Mouse (Mus musculus) gastrocnemius, postnatal 25 days (tissue): Measurements from ENCODE around the gene Zfp944. TPM values are rescaled to one million over a fixed set of nuclear protein-coding genes. Genes with fewer than 3 reads are reported as not detected.
"Not testable (repeated sequence)": the region's sequence is repeated elsewhere in the genome, so short reads cannot be mapped to it uniquely, and the experiment has no call there.

Experiments used
- DNase-seq: peaks from one replicate; pipeline ENCODE4 v3.0.0; 2022
- long read RNA-seq, 2 experiments: library from polyadenylated mRNA; stranded (forward); transcript quantifications; one replicate each; pipeline ENCODE4 v2.0.0; 2021
- total RNA-seq, 2 experiments: library from RNA; stranded (reverse); gene quantifications; 1 replicate in 1 of 2; 2 replicates in 1 of 2; pipeline ENCODE4 v1.2.3; 2021

Zfp944 gene
- total RNA-seq, result 1 to 10 TPM; 4.0 to 5.1 TPM
- long read RNA-seq, experiment 1, partial matches to known transcripts, result 1 of 5 reads
- long read RNA-seq, experiment 1, other reads (novel, unspliced or antisense), result 1 of 5 reads
- long read RNA-seq, experiment 2, partial matches to known transcripts, result 0 of 6 reads
- long read RNA-seq, experiment 2, other reads (novel, unspliced or antisense), result 3 of 6 reads

- peak; percentile 36 for DNase-seq
Measured at GRCm38 (mm10) chr17:22361101-22361781, at the start of gene Zfp944, which contains the start of gene Zfp758. Gene Zfp944 (minus strand): TSS chr17:22361400. Gene Zfp758 (plus strand): TSS chr17:22361453.

GRCm38 (mm10) chr17:22410756-22411155 is 49.6 kb upstream of the Zfp944 start:
- no peak for DNase-seq

DNA sequence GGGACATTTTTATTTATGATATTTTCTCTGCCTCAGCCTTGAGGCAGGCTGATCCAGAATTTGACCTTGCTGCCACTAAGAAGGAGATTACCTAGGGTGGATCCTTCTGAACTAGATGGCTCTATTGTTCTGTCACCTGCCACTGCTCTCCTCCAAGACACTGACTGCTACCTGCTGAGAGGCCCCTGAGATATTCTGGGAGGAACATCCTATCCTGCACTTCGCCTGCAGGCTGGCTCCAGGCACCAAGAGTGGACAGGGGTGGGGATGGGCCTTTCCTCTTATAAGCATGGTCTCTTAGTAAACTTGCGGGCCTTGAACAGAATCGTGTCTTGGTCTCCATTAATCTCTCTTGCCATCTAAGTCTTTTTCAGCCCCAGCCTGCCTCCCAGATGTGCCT is 2.7 kb upstream of the Zfp944 start:
- no peak for DNase-seq

GRCm38 (mm10) chr17:22360572-22360971 is 628 bp downstream of the Zfp944 start:
- DNase-seq, result no peak

DNA sequence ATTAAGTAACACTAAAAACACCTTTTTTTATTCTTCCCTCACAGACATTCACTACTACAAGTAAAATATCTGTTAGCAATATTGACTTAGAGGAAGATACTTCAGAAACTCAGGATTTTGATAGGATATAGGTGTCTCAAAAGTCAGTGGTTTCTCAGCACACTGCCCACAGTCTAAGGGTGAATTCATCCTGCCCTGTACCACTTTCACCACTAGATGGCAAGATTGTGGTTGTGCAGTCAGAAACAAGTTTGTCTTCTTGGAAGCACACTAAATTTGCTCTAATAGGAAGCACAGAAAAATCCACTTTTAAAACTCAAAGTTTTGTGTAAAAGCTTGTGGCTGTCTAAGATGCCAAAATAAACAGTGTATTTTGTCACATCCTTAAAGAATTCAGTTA is 8.4 kb downstream of the Zfp944 start:
- DNase-seq, result peak; percentile 9

GRCm38 (mm10) chr17:22315247-22315646 is 46.0 kb downstream of the Zfp944 start:
- DNase-seq, result not testable (repeated sequence)

DNA sequence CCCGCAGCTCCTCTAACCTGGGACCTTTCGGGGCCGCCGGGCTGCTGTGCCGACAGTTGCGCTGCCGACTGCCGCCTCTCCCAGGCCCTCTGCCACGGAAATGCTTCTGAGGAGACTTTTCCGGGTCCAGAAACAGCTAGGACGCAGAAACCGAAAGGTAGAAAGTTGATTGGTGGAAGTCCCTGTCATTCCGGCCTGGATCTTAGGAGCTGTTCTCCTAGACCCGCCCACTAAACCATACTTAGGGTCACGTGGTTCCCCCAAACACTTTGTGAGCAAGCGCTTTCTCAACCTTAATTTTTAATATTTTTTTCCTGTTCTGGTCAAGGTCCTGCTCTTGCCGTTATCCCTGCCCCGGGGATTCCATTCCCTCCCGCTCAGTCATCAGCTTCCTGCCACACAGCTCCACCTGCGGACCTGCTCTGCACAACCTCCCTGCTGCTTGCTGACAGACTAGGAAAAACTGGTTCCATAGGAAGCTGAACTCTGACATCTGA is 46.4 kb downstream of the Zfp944 start, which contains the start of gene CT030661.1:
Gene CT030661.1 (minus strand): TSS at position 108 of the 497 bp plus-strand sequence.
- peak; percentile 85 for DNase-seq

DNA sequence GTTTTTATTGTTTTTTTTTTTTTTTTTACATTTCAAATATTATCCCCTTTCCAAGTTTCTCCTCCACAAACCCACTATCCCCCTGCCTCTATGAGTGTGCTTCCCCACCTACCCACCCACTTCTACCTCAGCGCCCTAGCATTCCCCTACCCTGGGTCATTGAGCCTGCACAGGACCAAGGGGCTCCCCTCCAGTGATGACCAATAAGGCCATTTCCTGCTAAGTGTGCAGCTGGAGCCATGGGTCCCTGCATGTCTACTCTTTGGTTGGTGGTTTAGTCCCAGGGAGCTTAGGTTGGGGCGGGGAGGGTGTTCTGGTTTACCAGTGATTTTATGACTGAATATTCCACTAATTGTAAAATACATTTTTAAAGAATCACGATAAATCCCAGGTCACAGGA is 47.0 kb downstream of the Zfp944 start:
- DNase-seq, result not testable (repeated sequence)

Other genes starting within 250 kb of the Zfp944 start
- gene Zfp947, start 195.2 kb downstream of the Zfp944 start, total RNA-seq, result under 1 TPM; 0.38 to 0.67 TPM
- gene Zfp994, start 135.8 kb downstream of the Zfp944 start, total RNA-seq, result 1 to 10 TPM; 1.7 to 1.9 TPM
- gene CT030661.1, start 46.6 kb downstream of the Zfp944 start, total RNA-seq, result 1 to 10 TPM; 6.5 to 6.8 TPM
- gene Zfp758, start 53 bp upstream of the Zfp944 start, total RNA-seq, result 1 to 10 TPM; 5.4 to 6.5 TPM
- 1 to 10 TPM; 3.1 to 3.9 TPM for gene Zfp946, start 62.8 kb upstream of the Zfp944 start, total RNA-seq
- not detected for gene Vmn2r111, start 212.1 kb upstream of the Zfp944 start, total RNA-seq
- gene Vmn2r112, start 239.6 kb upstream of the Zfp944 start, total RNA-seq, result not detected